Mouse (Mus musculus): ENCODE data around the gene Ssxb3. TPM values are rescaled to one million over a fixed set of nuclear protein-coding genes. Genes with fewer than 3 reads are reported as not detected.
"Not testable (repeated sequence)": the region's sequence is repeated elsewhere in the genome, so short reads cannot be mapped to it uniquely, and the experiment has no call there.

Gene Ssxb3
- not detected for polyA plus RNA-seq (2012; fragmentation: generic; extraction: Trizol)

DNA sequence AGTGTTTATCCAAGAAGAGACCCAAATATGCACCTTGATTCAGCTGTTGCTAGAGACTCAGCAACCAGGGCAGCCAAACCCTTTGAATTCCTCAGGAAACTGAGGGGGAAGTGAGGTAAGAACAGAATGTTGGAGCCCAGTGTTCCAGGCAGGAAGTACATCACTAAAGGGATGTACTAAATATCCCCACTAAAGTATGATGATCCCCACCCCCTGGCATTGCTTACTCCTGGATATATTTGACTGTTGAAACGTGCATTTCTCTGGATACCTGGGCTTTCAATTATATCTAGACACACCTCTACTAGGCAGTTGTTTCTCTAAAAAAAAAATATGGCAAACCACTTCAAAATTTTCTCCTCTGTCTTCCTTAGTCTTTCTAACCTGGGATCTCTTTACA lies at the start of gene Ssxb3:
Ssxb3 (minus strand) TSS at position 101 of the 400 bp plus-strand sequence.
- H3K79me2 ChIP-seq (ENCODE audit: control insufficient read depth, insufficient read depth); H3K4me2 ChIP-seq (ENCODE audit: low read depth); H3ac ChIP-seq (ENCODE audit: control insufficient read depth, insufficient read length); H3K4me3 ChIP-seq; H3K27me3 ChIP-seq (ENCODE audit: control insufficient read depth, insufficient read depth, insufficient read length); H3K36me3 ChIP-seq (ENCODE audit: control insufficient read depth, insufficient read depth): not testable (repeated sequence)

DNA sequence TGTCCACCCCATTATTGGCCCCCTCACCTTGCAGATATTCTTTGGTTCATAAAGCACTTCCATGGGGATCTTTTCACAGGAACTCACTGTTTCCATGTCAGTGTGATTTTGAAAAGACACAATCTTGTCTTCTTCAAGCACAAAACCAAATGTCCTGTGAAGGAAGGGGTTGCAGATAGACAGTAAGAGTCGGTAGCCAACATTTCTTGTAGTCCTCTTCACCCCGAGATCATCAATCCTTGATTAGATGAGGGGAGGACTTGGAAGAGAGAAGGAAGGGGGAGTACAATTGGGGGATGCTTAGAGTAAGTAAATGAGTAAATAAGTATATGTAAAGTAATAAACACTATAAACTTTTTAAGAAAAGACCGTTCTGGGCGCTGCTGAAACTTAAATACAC lies 43.5 kb downstream of the Ssxb3 start, which contains the start of gene Ssxb6:
Ssxb6 (minus strand) TSS at position 101 of the 400 bp plus-strand sequence.
- not testable (repeated sequence) for H3K79me2 ChIP-seq (ENCODE audit: control insufficient read depth, insufficient read depth); H3K4me3 ChIP-seq; H3ac ChIP-seq (ENCODE audit: control insufficient read depth, insufficient read length); H3K4me2 ChIP-seq (ENCODE audit: low read depth); H3K27me3 ChIP-seq (ENCODE audit: control insufficient read depth, insufficient read depth, insufficient read length); H3K36me3 ChIP-seq (ENCODE audit: control insufficient read depth, insufficient read depth)

Other genes starting within 250 kb of the Ssxb3 start
- gene Ssxb9, start 224.8 kb downstream of the Ssxb3 start, polyA plus RNA-seq (2012; fragmentation: generic; extraction: Trizol) = not detected
- not detected for gene Ssxb1, start 178.5 kb downstream of the Ssxb3 start, polyA plus RNA-seq (2012; fragmentation: generic; extraction: Trizol)
- not detected for gene Ssxb2, start 130.1 kb downstream of the Ssxb3 start, polyA plus RNA-seq (2012; fragmentation: generic; extraction: Trizol)
- gene Gm14459, start 66.9 kb downstream of the Ssxb3 start, polyA plus RNA-seq (2012; fragmentation: generic; extraction: Trizol) = not detected
- gene Ssxb6, start 43.6 kb downstream of the Ssxb3 start, polyA plus RNA-seq (2012; fragmentation: generic; extraction: Trizol) = not detected
- gene Ssxb8, start 99.0 kb upstream of the Ssxb3 start, polyA plus RNA-seq (2012; fragmentation: generic; extraction: Trizol) = not detected
- gene Ssx9, start 156.6 kb upstream of the Ssxb3 start, polyA plus RNA-seq (2012; fragmentation: generic; extraction: Trizol) = not detected
- not detected for gene Ssxb5, start 211.9 kb upstream of the Ssxb3 start, polyA plus RNA-seq (2012; fragmentation: generic; extraction: Trizol)